Mouse (Mus musculus) limb, embryonic 12.5 days (tissue): ENCODE measurements around the gene Wdr73. TPM values are rescaled to one million over a fixed set of nuclear protein-coding genes. Genes with fewer than 3 reads are reported as not detected.

Source experiments
- ATAC-seq: fragments of 200-750 bp; cut with Nextera tagmentation; 2 replicates; pipeline ENCODE4 v1.8.0; 2017; ENCODE audit warnings: low read depth, moderate TSS enrichment; ENCODE audit not compliant: insufficient number of reproducible peaks, insufficient read depth, low FRiP score, low TSS enrichment
- H3K27ac ChIP-seq: fragments of 300-500 bp; sonication (generic); 2 replicates; pipeline ENCODE4 v1.5.1; 2016; ENCODE audit warnings: mild to moderate bottlenecking, moderate library complexity
- H3K27me3 ChIP-seq: fragments of 300-500 bp; sonication (generic); 2 replicates; pipeline ENCODE4 v1.6.1; 2016; ENCODE audit warnings: mild to moderate bottlenecking, moderate library complexity
- H3K36me3 ChIP-seq: fragments of 300-500 bp; sonication (generic); 2 replicates; pipeline ENCODE4 v1.6.1; 2016; ENCODE audit warnings: mild to moderate bottlenecking, moderate library complexity
- H3K4me1 ChIP-seq: fragments of 300-500 bp; sonication (generic); replicated peaks from 2 replicates; pipeline ENCODE4 v1.6.1; 2016
- H3K4me2 ChIP-seq: fragments of 300-500 bp; sonication (generic); 2 replicates; pipeline ENCODE4 v1.6.1; 2016; ENCODE audit warnings: mild to moderate bottlenecking, moderate library complexity
- H3K4me3 ChIP-seq: fragments of 300-500 bp; sonication (generic); replicated peaks from 2 replicates; pipeline ENCODE4 v1.5.1; 2016; ENCODE audit warnings: mild to moderate bottlenecking
- H3K9ac ChIP-seq: fragments of 300-500 bp; sonication (generic); replicated peaks from 2 replicates; pipeline ENCODE4 v1.6.1; 2016; ENCODE audit warnings: mild to moderate bottlenecking, moderate library complexity
- H3K9me3 ChIP-seq: fragments of 300-500 bp; sonication (generic); 2 replicates; pipeline ENCODE4 v1.6.1; 2016; ENCODE audit warnings: mild to moderate bottlenecking, moderate library complexity
- WGBS: fragments of 180-500 bp; shearing (Covaris S2); methylation state at CpG from one replicate; pipeline ENCODE4 v1.1.7; 2016; 5-methylcytosine and 5-hydroxymethylcytosine counted together
- polyA plus RNA-seq: library from polyadenylated mRNA; unstranded; fragments of >200 nt; fragmentation: Nextera tagmentation; extraction: Ambion mirVana; gene quantifications from 2 replicates; pipeline ENCODE4 v1.2.1, GENCODE M21; 2016

The Wdr73 gene
- polyA plus RNA-seq, 1 experiment from 2014 or later: 35.2 TPM

GRCm38 (mm10) chr7:80893753-80894129 is 7.3 kb downstream of the Wdr73 start:
- ATAC-seq: no peak
- Histone ChIP-seq H3K4me1 (peaks cover 12% of the 10 kb centered on the region), H3K27me3 (no peaks in the 10 kb centered on the region), H3K36me3 (peaks cover 83% of the 10 kb centered on the region), H3K27ac (no peak overlapping the region), H3K9ac (0 out of 2 replicates have a peak overlapping the region, but pooled peaks have one; percentile 12), H3K4me2 (no peak overlapping the region), H3K9me3 (no peaks in the 10 kb centered on the region), H3K4me3 (no peak overlapping the region)
- WGBS: 91% methylated on average over 6 of the region's 6 CpGs

- no peak overlapping the region for H3K4me2 ChIP-seq
- 0 out of 2 replicates have a peak overlapping the region, but pooled peaks have one; percentile 12 for H3K9ac ChIP-seq
- ATAC-seq: no peak
- no peak overlapping the region for H3K27ac ChIP-seq
- no peaks in the 10 kb centered on the region for H3K9me3 ChIP-seq
- H3K4me3 ChIP-seq: no peak overlapping the region
- H3K27me3 ChIP-seq: no peaks in the 10 kb centered on the region
- H3K36me3 ChIP-seq: peaks cover 80% of the 10 kb centered on the region
- 92% methylated on average over 15 of the region's 15 CpGs for WGBS
- H3K4me1 ChIP-seq: peaks cover 13% of the 10 kb centered on the region
These were observed 7.8 kb downstream of the Wdr73 start for GRCm38 (mm10) chr7:80893086-80893752.

- ATAC-seq: no peak
- Histone ChIP-seq H3K36me3 (peaks cover 50% of the 10 kb centered on the region), H3K4me3 (no peak overlapping the region), H3K4me1 (peaks cover 13% of the 10 kb centered on the region), H3K9ac (0 out of 2 replicates have a peak overlapping the region, but pooled peaks have one; percentile 27), H3K27me3 (no peaks in the 10 kb centered on the region), H3K27ac (peak overlapping the region; percentile 88), H3K9me3 (no peaks in the 10 kb centered on the region), H3K4me2 (no peak overlapping the region)
- WGBS: 81% methylated on average over 13 of the region's 13 CpGs
These were observed 11.2 kb downstream of the Wdr73 start for GRCm38 (mm10) chr7:80889841-80890241.

- ATAC-seq: peak; percentile 88
- Histone ChIP-seq H3K9ac (peak overlapping the region; percentile 27; the same call in 1 of the 2 replicates), H3K36me3 (peaks cover 43% of the 10 kb centered on the region), H3K9me3 (no peaks in the 10 kb centered on the region), H3K27me3 (no peaks in the 10 kb centered on the region), H3K4me2 (no peak overlapping the region; the same call in 1 of the 2 replicates), H3K4me3 (no peak overlapping the region), H3K27ac (peak overlapping the region; percentile 88), H3K4me1 (peaks cover 13% of the 10 kb centered on the region)
- 47% methylated on average over 9 of the region's 9 CpGs for WGBS
These were observed 12.0 kb downstream of the Wdr73 start for GRCm38 (mm10) chr7:80889021-80889511.

- H3K36me3 ChIP-seq: peaks cover 38% of the 10 kb centered on the region
- no peak overlapping the region for H3K4me3 ChIP-seq
- no peaks in the 10 kb centered on the region for H3K27me3 ChIP-seq
- H3K27ac ChIP-seq: peak overlapping the region; percentile 88
- no peak overlapping the region for H3K9ac ChIP-seq
- no peaks in the 10 kb centered on the region for H3K9me3 ChIP-seq
- ATAC-seq: 0 out of 2 replicates have a peak, but pooled peaks have one; percentile 20
- no peak overlapping the region; the same call in 1 of the 2 replicates for H3K4me2 ChIP-seq
- 82% methylated on average over 7 of the region's 7 CpGs for WGBS
- H3K4me1 ChIP-seq: peaks cover 13% of the 10 kb centered on the region
These were observed 12.5 kb downstream of the Wdr73 start for GRCm38 (mm10) chr7:80888595-80888994.

GRCm38 (mm10) chr7:80885666-80886065 is 15.4 kb downstream of the Wdr73 start:
- no peak overlapping the region for H3K27ac ChIP-seq
- H3K9ac ChIP-seq: no peak overlapping the region
- WGBS: 4% methylated on average over 1 of the region's 1 CpGs
- H3K4me3 ChIP-seq: no peak overlapping the region
- no peak overlapping the region for H3K4me2 ChIP-seq
- ATAC-seq: no peak
- H3K9me3 ChIP-seq: no peaks in the 10 kb centered on the region
- peaks cover 9% of the 10 kb centered on the region for H3K36me3 ChIP-seq
- H3K27me3 ChIP-seq: no peaks in the 10 kb centered on the region
- H3K4me1 ChIP-seq: peaks cover 18% of the 10 kb centered on the region

- H3K36me3 ChIP-seq: peaks cover 16% of the 10 kb centered on the region; the same call in 1 of the 2 replicates
- H3K4me3 ChIP-seq: peak overlapping the region; percentile 13
- H3K9ac ChIP-seq: no peak overlapping the region
- H3K27ac ChIP-seq: no peak overlapping the region
- H3K4me2 ChIP-seq: peak overlapping the region; percentile 46
- ATAC-seq: peak; percentile 72
- WGBS: 24% methylated on average over 14 of the region's 14 CpGs
- H3K4me1 ChIP-seq: peaks cover 4% of the 10 kb centered on the region
- no peaks in the 10 kb centered on the region for H3K27me3 ChIP-seq
- H3K9me3 ChIP-seq: no peaks in the 10 kb centered on the region
These were observed 18.1 kb downstream of the Wdr73 start for GRCm38 (mm10) chr7:80882830-80883505.

GRCm38 (mm10) chr7:80875727-80876126 is 25.3 kb downstream of the Wdr73 start:
- H3K4me3 ChIP-seq: no peak overlapping the region
- WGBS: 47% methylated on average over 37 of the region's 37 CpGs
- ATAC-seq: no peak
- no peak overlapping the region for H3K4me2 ChIP-seq
- H3K9ac ChIP-seq: no peak overlapping the region
- no peaks in the 10 kb centered on the region for H3K27me3 ChIP-seq
- H3K9me3 ChIP-seq: no peaks in the 10 kb centered on the region
- no peak overlapping the region for H3K27ac ChIP-seq
- peaks cover 83% of the 10 kb centered on the region for H3K36me3 ChIP-seq
- no peaks in the 10 kb centered on the region for H3K4me1 ChIP-seq

- no peak for ATAC-seq
- WGBS: 97% methylated on average over 2 of the region's 2 CpGs
- H3K36me3 ChIP-seq: peaks cover 97% of the 10 kb centered on the region
These were observed 27.4 kb downstream of the Wdr73 start for GRCm38 (mm10) chr7:80873631-80874030.

GRCm38 (mm10) chr7:80873038-80873437 is 28.0 kb downstream of the Wdr73 start:
- Histone ChIP-seq H3K9me3 (no peaks in the 10 kb centered on the region), H3K36me3 (peaks cover 99% of the 10 kb centered on the region), H3K4me3 (no peak overlapping the region), H3K9ac (no peak overlapping the region), H3K4me1 (no peaks in the 10 kb centered on the region), H3K27me3 (no peaks in the 10 kb centered on the region), H3K4me2 (no peak overlapping the region), H3K27ac (no peak overlapping the region)
- 89% methylated on average over 5 of the region's 5 CpGs for WGBS
- no peak for ATAC-seq

More at GRCm38 (mm10) chr7:80873631-80874030, 27.4 kb downstream of the Wdr73 start:
- H3K27ac ChIP-seq: no peak overlapping the region
- no peaks in the 10 kb centered on the region for H3K27me3 ChIP-seq
- H3K4me3 ChIP-seq: no peak overlapping the region
- H3K9ac ChIP-seq: no peak overlapping the region
- no peaks in the 10 kb centered on the region for H3K4me1 ChIP-seq
- H3K4me2 ChIP-seq: no peak overlapping the region
- H3K9me3 ChIP-seq: no peaks in the 10 kb centered on the region

- 90% methylated on average over 2 of the region's 2 CpGs for WGBS
- Histone ChIP-seq H3K9ac (no peak overlapping the region), H3K27ac (no peak overlapping the region), H3K36me3 (peaks cover 99% of the 10 kb centered on the region), H3K4me1 (peaks cover 4% of the 10 kb centered on the region), H3K27me3 (no peaks in the 10 kb centered on the region), H3K9me3 (no peaks in the 10 kb centered on the region), H3K4me3 (no peak overlapping the region), H3K4me2 (no peak overlapping the region)
- no peak for ATAC-seq
These were observed 32.4 kb downstream of the Wdr73 start for GRCm38 (mm10) chr7:80868686-80869085.
